Mouse (Mus musculus) urinary bladder, adult 18-20 months (tissue): Measurements from ENCODE around the gene Lipc.

ENCODE experiments used
- DNase-seq, 2 experiments: peaks; one replicate each; pipeline ENCODE4 v3.0.0; 2022; ENCODE audit warnings: low spot score in 2 of 2, mixed read lengths in 2 of 2

Gene Lipc

GRCm38 (mm10) chr9:70957717-70958116 is 5.7 kb upstream of the Lipc start:
- no peak for DNase-seq

- DNase-seq, result no peak
These were observed 2.2 kb upstream of the Lipc start for GRCm38 (mm10) chr9:70954226-70954625.

- DNase-seq, result no peak
These were observed 2.7 kb downstream of the Lipc start for GRCm38 (mm10) chr9:70949336-70949735.

- DNase-seq, result no peak
These were observed 4.7 kb downstream of the Lipc start for GRCm38 (mm10) chr9:70947312-70947711.

- DNase-seq, result peak in 1 of 2 experiments; percentile 44
These were observed 9.2 kb downstream of the Lipc start for GRCm38 (mm10) chr9:70942686-70943333.

- DNase-seq, result no peak
These were observed 12.1 kb downstream of the Lipc start for GRCm38 (mm10) chr9:70939752-70940501.

- no peak for DNase-seq
These were observed 13.2 kb downstream of the Lipc start for GRCm38 (mm10) chr9:70938850-70939249.

- DNase-seq, result no peak
These were observed 13.9 kb downstream of the Lipc start for GRCm38 (mm10) chr9:70938134-70938533.

GRCm38 (mm10) chr9:70934587-70935295 is 17.3 kb downstream of the Lipc start:
- no peak for DNase-seq

- no peak for DNase-seq
These were observed 21.4 kb downstream of the Lipc start for GRCm38 (mm10) chr9:70930641-70931020.

GRCm38 (mm10) chr9:70929840-70930640 is 22.0 kb downstream of the Lipc start:
- peak; percentile 18 to 28 for DNase-seq

- no peak for DNase-seq
These were observed 23.6 kb downstream of the Lipc start for GRCm38 (mm10) chr9:70928472-70928871.

GRCm38 (mm10) chr9:70927701-70928100 is 24.3 kb downstream of the Lipc start:
- no peak for DNase-seq

- DNase-seq, result peak in 1 of 2 experiments; percentile 48
These were observed 25.0 kb downstream of the Lipc start for GRCm38 (mm10) chr9:70926820-70927588.

- DNase-seq, result no peak
These were observed 26.8 kb downstream of the Lipc start for GRCm38 (mm10) chr9:70925225-70925624.

- no peak for DNase-seq
These were observed 27.3 kb downstream of the Lipc start for GRCm38 (mm10) chr9:70924763-70925162.

GRCm38 (mm10) chr9:70921781-70922565 is 30.1 kb downstream of the Lipc start:
- peak in 1 of 2 experiments; percentile 41 for DNase-seq

- DNase-seq, result no peak
These were observed 30.9 kb downstream of the Lipc start for GRCm38 (mm10) chr9:70921132-70921531.

GRCm38 (mm10) chr9:70919271-70919670 is 32.8 kb downstream of the Lipc start:
- no peak for DNase-seq

- no peak for DNase-seq
These were observed 35.5 kb downstream of the Lipc start for GRCm38 (mm10) chr9:70916516-70916915.
